Mouse (Mus musculus) intestine, postnatal 0 days (tissue): Measurements from ENCODE around the gene Tfap2e. TPM values are rescaled to one million over a fixed set of nuclear protein-coding genes. Genes with fewer than 3 reads are reported as not detected.
A peak's percentile ranks its signal among the peaks of the same experiment; 100 is the strongest.

Experiments used
- ATAC-seq: fragments of 200-750 bp; cut with Nextera tagmentation; 2 replicates; pipeline ENCODE4 v1.8.0; 2017; ENCODE audit warnings: mild to moderate bottlenecking, moderate TSS enrichment, moderate library complexity
- H3K27ac ChIP-seq: fragments of 300-500 bp; sonication (generic); 2 replicates; pipeline ENCODE4 v1.5.1; 2014; ENCODE audit warnings: mild to moderate bottlenecking, low read depth, low read length, moderate library complexity
- H3K27me3 ChIP-seq: fragments of 300-500 bp; sonication (generic); replicated peaks from 2 replicates; pipeline ENCODE4 v1.6.1; 2014; ENCODE audit warnings: low read length, mixed read lengths; ENCODE audit not compliant: control insufficient read depth, insufficient read depth
- H3K36me3 ChIP-seq: fragments of 300-500 bp; sonication (generic); 2 replicates; pipeline ENCODE4 v1.6.1; 2014; ENCODE audit warnings: mild to moderate bottlenecking, moderate library complexity; ENCODE audit not compliant: control insufficient read depth, insufficient read depth
- H3K4me1 ChIP-seq: fragments of 300-500 bp; sonication (generic); replicated peaks from 2 replicates; pipeline ENCODE4 v1.6.1; 2014; ENCODE audit warnings: antibody characterized with exemption, low read length, mixed read lengths; ENCODE audit not compliant: control insufficient read depth, insufficient read depth
- H3K4me2 ChIP-seq: fragments of 300-500 bp; sonication (generic); replicated peaks from 2 replicates; pipeline ENCODE4 v1.6.1; 2014; ENCODE audit warnings: low read depth, mild to moderate bottlenecking, moderate library complexity
- H3K4me3 ChIP-seq: fragments of 300-500 bp; sonication (generic); 2 replicates; pipeline ENCODE4 v1.5.1; 2014; ENCODE audit warnings: low read depth, low read length
- H3K9ac ChIP-seq: fragments of 300-500 bp; sonication (generic); 2 replicates; pipeline ENCODE4 v1.6.1; 2014; ENCODE audit warnings: mild to moderate bottlenecking, low read depth, low read length
- H3K9me3 ChIP-seq: fragments of 300-500 bp; sonication (generic); 2 replicates; pipeline ENCODE4 v1.6.1; 2016; ENCODE audit warnings: mixed run types; ENCODE audit not compliant: control insufficient read depth
- CTCF ChIP-seq: sonication (generic); IDR thresholded peaks from 2 replicates; pipeline ENCODE4 v1.5.1; 2016; ENCODE audit warnings: low read depth, mild to moderate bottlenecking, control low read depth, antibody characterized with exemption, moderate library complexity
- WGBS: fragments of 180-500 bp; shearing (Covaris S2); extraction: QIAGEN DNeasy Blood & Tissue Kit; methylation state at CpG from one replicate; pipeline ENCODE4 v1.1.7; 2014; 5-methylcytosine and 5-hydroxymethylcytosine counted together
- polyA plus RNA-seq: library from polyadenylated mRNA; unstranded; fragments of >200 nt; fragmentation: Nextera tagmentation; extraction: Ambion mirVana; gene quantifications from 2 replicates; pipeline ENCODE4 v1.2.1, GENCODE M21; 2015

Gene Tfap2e
- polyA plus RNA-seq, 1 experiment from 2014 or later, result not detected

- peaks cover 26% of the 10 kb centered on the region for H3K36me3 ChIP-seq
- peak overlapping the region; percentile 98 for H3K4me2 ChIP-seq
- peak overlapping the region; percentile 83 for H3K9ac ChIP-seq
- WGBS, result under 1% methylated on average over 23 of the region's 23 CpGs
- no peak for ATAC-seq
- no peaks in the 10 kb centered on the region for H3K27me3 ChIP-seq
- peak overlapping the region; percentile 90 for H3K27ac ChIP-seq
- H3K4me1 ChIP-seq, result peaks cover 5% of the 10 kb centered on the region; the same call in 1 of the 2 replicates
- peak overlapping the region; percentile 81 for H3K4me3 ChIP-seq
- TF ChIP-seq CTCF, result no peak
- no peaks in the 10 kb centered on the region for H3K9me3 ChIP-seq
These were observed 16.6 kb upstream of the Tfap2e start for GRCm38 (mm10) chr4:126752608-126753141.

DNA sequence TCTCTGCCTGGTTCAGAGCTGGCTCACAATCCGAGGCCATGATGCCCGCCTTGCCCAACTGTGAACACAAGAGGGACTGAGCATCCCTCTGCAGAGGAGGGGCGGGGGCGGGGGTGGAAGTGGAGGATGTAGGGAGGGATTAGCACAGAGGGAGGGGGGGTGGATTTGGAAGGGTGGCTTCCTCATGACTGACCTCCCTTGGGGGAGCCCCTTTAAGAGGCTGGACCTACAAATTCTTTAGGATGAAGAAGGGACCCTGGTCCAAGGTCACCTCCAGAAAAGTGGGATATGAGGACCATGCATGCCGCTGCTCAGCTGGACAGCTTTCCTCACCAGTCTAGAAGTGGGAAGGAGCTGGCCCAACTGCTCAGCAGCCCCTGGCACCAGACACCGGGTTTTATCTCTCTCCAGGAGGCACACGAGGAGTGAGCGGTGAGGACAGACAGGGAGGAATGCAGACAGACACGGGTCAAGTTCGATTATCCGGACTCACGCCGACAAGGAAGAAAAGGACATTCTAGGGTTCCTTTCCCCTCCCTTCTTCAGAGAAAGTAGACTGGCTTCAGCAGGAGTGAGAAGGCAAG, 16.1 kb upstream of the Tfap2e start:
- no peaks in the 10 kb centered on the region for H3K27me3 ChIP-seq
- 12% methylated on average over 13 of the region's 13 CpGs for WGBS
- H3K4me1 ChIP-seq, result peaks cover 5% of the 10 kb centered on the region; the same call in 1 of the 2 replicates
- peak overlapping the region; percentile 28; the same call in 1 of the 2 replicates for H3K27ac ChIP-seq
- peaks cover 29% of the 10 kb centered on the region for H3K36me3 ChIP-seq
- peak overlapping the region; percentile 83 for H3K9ac ChIP-seq
- no peak for TF ChIP-seq CTCF
- no peaks in the 10 kb centered on the region for H3K9me3 ChIP-seq
- H3K4me2 ChIP-seq, result peak overlapping the region; percentile 98
- no peak for ATAC-seq
- H3K4me3 ChIP-seq, result peak overlapping the region; percentile 81

DNA sequence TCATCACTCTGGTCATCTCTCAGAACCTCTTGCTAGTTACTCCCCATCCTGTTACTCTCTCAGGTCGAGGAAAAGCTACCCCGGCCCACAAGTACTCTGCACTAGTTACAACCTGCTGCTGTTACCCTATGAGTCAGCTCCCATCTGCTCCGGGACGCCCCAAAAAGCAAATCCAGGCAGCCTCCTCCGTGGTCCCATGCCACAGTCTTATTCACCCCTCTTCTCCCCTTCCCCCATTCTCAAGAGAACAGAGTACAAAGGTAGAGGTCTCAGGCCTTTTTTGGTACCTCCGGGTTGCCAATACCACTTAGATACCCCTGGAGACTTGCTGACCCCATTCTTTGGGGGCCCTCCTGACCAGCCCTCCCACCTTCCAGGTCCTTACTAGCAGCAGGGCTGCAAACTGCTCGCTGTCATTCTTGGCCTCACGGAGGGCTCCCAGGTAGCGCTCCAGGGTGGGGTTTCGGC, 15.6 kb upstream of the Tfap2e start:
- WGBS, result 71% methylated on average over 10 of the region's 10 CpGs
- no peak overlapping the region for H3K27ac ChIP-seq

GRCm38 (mm10) chr4:126750863-126751555, 15.0 kb upstream of the Tfap2e start:
- WGBS, result 82% methylated on average over 8 of the region's 8 CpGs
- no peak for TF ChIP-seq CTCF
- H3K4me3 ChIP-seq, result no peak overlapping the region
- H3K9me3 ChIP-seq, result no peaks in the 10 kb centered on the region
- H3K9ac ChIP-seq, result no peak overlapping the region
- H3K27ac ChIP-seq, result no peak overlapping the region
- H3K36me3 ChIP-seq, result peaks cover 40% of the 10 kb centered on the region
- H3K4me1 ChIP-seq, result peaks cover 5% of the 10 kb centered on the region; the same call in 1 of the 2 replicates
- H3K4me2 ChIP-seq, result peak overlapping the region; percentile 98; the same call in 1 of the 2 replicates
- H3K27me3 ChIP-seq, result no peaks in the 10 kb centered on the region
- no peak for ATAC-seq

More for the DNA sequence above, 15.6 kb upstream of the Tfap2e start:
- no peaks in the 10 kb centered on the region for H3K27me3 ChIP-seq
- TF ChIP-seq CTCF, result no peak
- ATAC-seq, result no peak
- peaks cover 5% of the 10 kb centered on the region; the same call in 1 of the 2 replicates for H3K4me1 ChIP-seq
- no peaks in the 10 kb centered on the region for H3K9me3 ChIP-seq
- no peak overlapping the region for H3K4me3 ChIP-seq
- H3K36me3 ChIP-seq, result peaks cover 34% of the 10 kb centered on the region
- H3K4me2 ChIP-seq, result peak overlapping the region; percentile 98
- no peak overlapping the region for H3K9ac ChIP-seq

- Histone ChIP-seq H3K27ac (no peak overlapping the region), H3K4me1 (peaks cover 5% of the 10 kb centered on the region; the same call in 1 of the 2 replicates), H3K27me3 (no peaks in the 10 kb centered on the region), H3K9ac (no peak overlapping the region), H3K4me2 (no peak overlapping the region), H3K4me3 (no peak overlapping the region), H3K36me3 (peaks cover 44% of the 10 kb centered on the region), H3K9me3 (no peaks in the 10 kb centered on the region)
- no peak for TF ChIP-seq CTCF
- ATAC-seq, result no peak
- 85% methylated on average over 26 of the region's 26 CpGs for WGBS
These were observed 14.1 kb upstream of the Tfap2e start for GRCm38 (mm10) chr4:126750046-126750683.

- WGBS, result 81% methylated on average over 11 of the region's 11 CpGs
- Histone ChIP-seq H3K4me1 (peaks cover 5% of the 10 kb centered on the region; the same call in 1 of the 2 replicates), H3K9ac (no peak overlapping the region), H3K9me3 (no peaks in the 10 kb centered on the region), H3K4me2 (no peak overlapping the region), H3K27ac (no peak overlapping the region), H3K4me3 (no peak overlapping the region), H3K27me3 (no peaks in the 10 kb centered on the region), H3K36me3 (peaks cover 50% of the 10 kb centered on the region)
- TF ChIP-seq CTCF, result no peak
- ATAC-seq, result no peak
These were observed 13.5 kb upstream of the Tfap2e start for GRCm38 (mm10) chr4:126749553-126749952.
